Mouse (Mus musculus): ENCODE results near the gene Macrod2. TPM values are rescaled to one million over a fixed set of nuclear protein-coding genes. Genes with fewer than 3 reads are reported as not detected.

Macrod2 gene
- polyA plus RNA-seq, 1 experiment from 2014 or later = 34.8 TPM

DNA sequence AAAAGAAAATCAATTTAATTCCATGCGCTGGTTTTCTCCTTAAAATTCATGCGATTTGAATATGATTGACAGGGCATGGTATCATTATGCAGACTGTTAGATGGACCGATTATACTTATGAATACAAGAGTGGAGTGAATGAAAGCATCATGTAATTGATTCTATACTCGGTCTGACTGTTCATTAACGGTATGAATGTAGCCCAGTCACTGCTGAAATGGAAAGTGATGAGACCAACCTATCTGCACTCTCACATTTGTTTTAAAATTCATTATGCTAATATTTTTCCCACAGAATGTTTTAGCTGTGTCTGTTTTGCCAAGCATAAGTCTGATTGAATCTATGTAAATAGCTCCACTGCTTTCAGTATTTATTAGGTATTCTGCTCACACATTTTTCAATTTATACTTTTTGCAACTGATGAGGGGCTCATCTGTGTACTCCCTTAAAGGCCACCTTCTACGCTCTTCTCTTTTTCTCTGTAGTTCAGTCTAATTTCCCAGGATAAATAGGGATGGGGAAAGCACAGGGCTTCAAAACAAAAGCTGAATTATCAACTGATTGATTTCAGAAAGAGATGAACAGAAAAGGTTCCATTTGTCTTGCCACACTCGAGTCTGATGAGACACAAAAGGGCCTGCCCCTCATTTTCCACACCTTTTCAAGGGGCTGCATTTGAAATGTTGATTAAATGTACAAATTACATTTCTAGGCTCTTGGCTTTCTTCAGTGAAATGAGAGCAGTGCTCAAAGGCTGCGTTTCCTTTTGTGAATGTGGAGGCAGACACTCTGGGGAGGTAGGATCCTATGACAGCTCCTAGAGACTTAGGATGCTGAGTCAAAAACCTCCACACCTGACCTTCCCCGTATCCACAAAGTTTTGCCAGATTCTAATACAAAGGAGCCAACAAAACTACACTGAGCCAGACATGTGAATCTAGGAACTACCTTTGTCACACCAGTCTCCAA is 1113.1 kb downstream of the Macrod2 start:
- no peak overlapping the region for H3K27ac ChIP-seq
- H3K9ac ChIP-seq = no peak overlapping the region
- ATAC-seq (replicated peaks; ENCODE audit: low FRiP score) = no peak
- H3K4me3 ChIP-seq (replicated peaks) = no peak overlapping the region
- H3K4me1 ChIP-seq = no peaks in the 10 kb centered on the region
- WGBS = 84% methylated on average over 9 of the region's 9 CpGs
- H3K4me2 ChIP-seq = no peak overlapping the region
- no peaks in the 10 kb centered on the region for H3K36me3 ChIP-seq
- H3K27me3 ChIP-seq = no peaks in the 10 kb centered on the region
- no peaks in the 10 kb centered on the region for H3K9me3 ChIP-seq (replicated peaks)

DNA sequence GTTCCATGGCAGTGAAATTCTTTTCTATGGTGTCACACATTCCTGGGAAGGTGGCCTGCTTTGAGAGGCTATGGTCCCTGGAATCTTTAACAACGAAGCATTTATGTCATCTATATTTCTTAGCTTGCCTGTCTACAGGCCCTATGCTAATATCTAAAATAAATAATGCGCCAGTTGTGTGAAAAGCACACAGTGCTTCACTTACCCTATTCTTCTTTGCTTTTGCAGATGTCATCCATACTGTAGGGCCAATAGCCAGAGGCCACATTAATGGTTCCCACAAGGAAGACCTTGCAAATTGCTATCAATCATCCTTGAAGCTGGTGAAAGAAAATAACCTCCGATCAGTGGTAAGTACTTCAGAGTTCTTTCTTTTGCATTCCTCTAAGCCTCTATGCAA is 1119.9 kb downstream of the Macrod2 start:
- H3K4me3 ChIP-seq (replicated peaks) = no peak overlapping the region
- no peak overlapping the region for H3K27ac ChIP-seq
- H3K4me2 ChIP-seq = no peak overlapping the region
- H3K36me3 ChIP-seq = no peaks in the 10 kb centered on the region
- no peaks in the 10 kb centered on the region for H3K9me3 ChIP-seq (replicated peaks)
- no peak overlapping the region for H3K9ac ChIP-seq
- WGBS = 74% methylated on average over 3 of the region's 3 CpGs
- no peaks in the 10 kb centered on the region for H3K27me3 ChIP-seq
- H3K4me1 ChIP-seq = no peaks in the 10 kb centered on the region
- ATAC-seq (replicated peaks; ENCODE audit: low FRiP score) = no peak

DNA sequence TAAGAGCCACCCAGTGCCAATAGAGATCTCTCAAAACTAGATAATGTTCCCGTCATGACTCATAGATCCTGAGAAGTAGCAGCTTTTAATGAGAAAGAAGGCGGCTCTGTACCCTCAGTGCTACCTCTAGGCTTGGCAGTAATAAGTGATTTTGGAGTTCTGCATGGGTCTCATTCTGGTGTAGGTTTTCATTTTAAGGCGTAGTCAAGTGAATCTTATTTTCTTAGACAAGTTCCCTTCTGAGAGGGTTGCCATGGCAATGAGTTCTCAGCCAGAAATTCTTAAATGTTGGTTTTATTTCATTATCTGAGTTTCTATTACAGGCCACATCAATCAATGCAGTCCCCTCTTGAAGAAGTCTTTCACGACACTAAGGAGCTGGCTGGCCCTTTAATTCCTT is 1127.0 kb downstream of the Macrod2 start:
- Histone ChIP-seq H3K4me2 (no peak overlapping the region), H3K4me1 (no peaks in the 10 kb centered on the region), H3K9me3 (replicated peaks) (no peaks in the 10 kb centered on the region), H3K9ac (no peak overlapping the region), H3K4me3 (replicated peaks) (no peak overlapping the region), H3K27ac (no peak overlapping the region), H3K36me3 (no peaks in the 10 kb centered on the region), H3K27me3 (no peaks in the 10 kb centered on the region)
- 64% methylated on average over 4 of the region's 4 CpGs for WGBS
- peak; percentile 52; the same call in 1 of the 2 replicates for ATAC-seq (replicated peaks; ENCODE audit: low FRiP score)

DNA sequence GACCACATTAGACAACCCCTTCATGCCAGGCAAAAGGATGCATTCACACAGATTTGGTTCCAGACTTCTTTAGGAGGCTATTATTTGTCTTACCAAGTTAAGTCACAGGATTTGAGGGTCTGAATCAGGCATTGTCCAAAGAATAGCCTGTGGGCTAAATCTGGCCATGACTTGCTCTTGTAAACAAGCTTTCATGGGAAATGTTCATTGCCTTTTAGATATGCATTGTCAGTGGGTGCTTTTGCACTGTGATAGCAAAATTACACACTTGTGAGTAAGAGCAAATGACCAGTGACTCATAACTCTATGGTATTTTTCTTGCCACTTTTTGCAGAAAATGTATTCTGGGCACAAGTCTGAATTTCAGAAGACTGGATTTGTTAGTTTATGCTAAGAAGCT is 1150.8 kb downstream of the Macrod2 start:
- no peak overlapping the region for H3K9ac ChIP-seq
- no peaks in the 10 kb centered on the region for H3K36me3 ChIP-seq
- no peaks in the 10 kb centered on the region for H3K27me3 ChIP-seq
- no peak overlapping the region for H3K27ac ChIP-seq
- no peak overlapping the region for H3K4me2 ChIP-seq
- no peaks in the 10 kb centered on the region for H3K9me3 ChIP-seq (replicated peaks)
- ATAC-seq (replicated peaks; ENCODE audit: low FRiP score) = no peak
- no peaks in the 10 kb centered on the region for H3K4me1 ChIP-seq
- no peak overlapping the region for H3K4me3 ChIP-seq (replicated peaks)

DNA sequence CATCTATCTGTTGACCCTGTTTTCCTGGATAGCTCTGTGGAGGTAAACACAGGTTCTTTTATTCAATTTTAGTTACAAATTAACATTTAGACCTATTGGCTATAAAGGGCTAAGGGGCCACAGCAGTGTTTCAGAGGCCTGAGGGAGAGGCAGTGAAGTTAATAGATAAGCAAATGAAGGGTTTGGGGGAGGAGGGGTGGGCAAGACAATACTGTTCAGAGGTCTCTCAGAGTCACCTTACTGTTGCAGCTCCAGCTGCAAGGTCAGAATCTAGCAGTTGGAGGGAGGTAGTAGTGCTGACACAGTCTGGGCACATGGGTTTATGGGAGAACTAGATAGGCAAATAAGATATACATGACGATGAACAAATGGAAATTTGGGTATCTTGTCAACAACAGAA is 1156.6 kb downstream of the Macrod2 start:
- no peaks in the 10 kb centered on the region for H3K4me1 ChIP-seq
- no peaks in the 10 kb centered on the region for H3K36me3 ChIP-seq
- H3K9me3 ChIP-seq (replicated peaks) = no peaks in the 10 kb centered on the region
- peak; percentile 73; the same call in 1 of the 2 replicates for ATAC-seq (replicated peaks; ENCODE audit: low FRiP score)
- H3K4me2 ChIP-seq = no peak overlapping the region
- no peak overlapping the region for H3K4me3 ChIP-seq (replicated peaks)
- WGBS = 85% methylated on average over 1 of the region's 1 CpGs
- H3K9ac ChIP-seq = no peak overlapping the region
- H3K27ac ChIP-seq = no peak overlapping the region
- no peaks in the 10 kb centered on the region for H3K27me3 ChIP-seq

DNA sequence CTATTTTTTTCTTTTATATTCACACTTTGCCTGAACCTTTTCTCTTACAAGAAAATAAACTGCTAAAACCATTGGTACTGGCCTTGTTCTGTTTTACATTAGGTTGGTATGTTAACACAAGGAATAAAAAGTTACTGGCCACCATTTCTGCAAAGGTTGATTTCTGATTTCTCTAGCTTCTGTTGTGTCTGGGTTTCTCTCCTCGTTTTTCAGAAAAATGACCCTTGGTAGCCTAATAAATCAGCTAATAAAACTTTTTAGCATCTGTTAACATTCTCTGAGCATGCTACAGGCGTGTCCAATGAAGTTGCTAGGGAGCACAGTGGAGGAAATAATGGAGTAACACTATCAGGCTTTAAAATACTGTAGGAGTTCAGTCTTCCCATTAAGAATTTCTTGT is 1161.6 kb downstream of the Macrod2 start:
- H3K36me3 ChIP-seq = no peaks in the 10 kb centered on the region
- no peak overlapping the region for H3K9ac ChIP-seq
- no peaks in the 10 kb centered on the region for H3K27me3 ChIP-seq
- ATAC-seq (replicated peaks; ENCODE audit: low FRiP score) = no peak
- H3K27ac ChIP-seq = no peak overlapping the region
- H3K4me1 ChIP-seq = no peaks in the 10 kb centered on the region
- WGBS = 37% methylated on average over 2 of the region's 2 CpGs
- no peak overlapping the region for H3K4me2 ChIP-seq
- no peaks in the 10 kb centered on the region for H3K9me3 ChIP-seq (replicated peaks)
- no peak overlapping the region for H3K4me3 ChIP-seq (replicated peaks)

DNA sequence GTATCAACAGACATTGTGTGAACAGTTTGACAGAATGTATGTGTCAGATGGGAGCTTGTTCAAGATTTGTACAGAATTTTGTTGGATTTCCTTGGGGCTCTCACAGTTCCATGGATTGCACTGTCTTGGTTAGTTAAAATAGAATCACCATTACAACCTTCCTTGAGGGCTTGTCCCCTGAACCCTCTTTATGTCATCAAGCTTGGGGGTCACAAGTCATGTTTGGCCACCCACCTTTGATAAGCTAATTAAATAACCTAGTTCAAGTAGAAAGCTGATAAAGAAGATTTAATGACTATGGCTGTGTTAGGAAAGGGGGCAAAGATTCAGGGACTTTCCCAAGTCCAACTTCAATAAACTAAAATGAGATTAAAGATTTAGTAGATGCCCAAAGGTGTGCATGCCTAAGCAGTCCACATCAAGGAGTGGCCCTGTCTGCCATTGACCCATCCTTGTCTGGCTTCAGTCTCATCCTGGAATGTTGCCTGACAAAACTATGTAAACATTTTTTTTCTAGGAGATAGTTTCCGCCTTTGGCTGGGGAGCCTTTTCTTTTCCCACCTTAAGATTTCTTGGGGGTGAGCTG is 1163.2 kb downstream of the Macrod2 start:
- Histone ChIP-seq H3K4me3 (replicated peaks) (no peak overlapping the region), H3K9ac (no peak overlapping the region), H3K9me3 (replicated peaks) (no peaks in the 10 kb centered on the region), H3K4me1 (no peaks in the 10 kb centered on the region), H3K4me2 (no peak overlapping the region), H3K27ac (no peak overlapping the region), H3K36me3 (no peaks in the 10 kb centered on the region), H3K27me3 (no peaks in the 10 kb centered on the region)
- no peak for ATAC-seq (replicated peaks; ENCODE audit: low FRiP score)
- 82% methylated on average over 1 of the region's 1 CpGs for WGBS

DNA sequence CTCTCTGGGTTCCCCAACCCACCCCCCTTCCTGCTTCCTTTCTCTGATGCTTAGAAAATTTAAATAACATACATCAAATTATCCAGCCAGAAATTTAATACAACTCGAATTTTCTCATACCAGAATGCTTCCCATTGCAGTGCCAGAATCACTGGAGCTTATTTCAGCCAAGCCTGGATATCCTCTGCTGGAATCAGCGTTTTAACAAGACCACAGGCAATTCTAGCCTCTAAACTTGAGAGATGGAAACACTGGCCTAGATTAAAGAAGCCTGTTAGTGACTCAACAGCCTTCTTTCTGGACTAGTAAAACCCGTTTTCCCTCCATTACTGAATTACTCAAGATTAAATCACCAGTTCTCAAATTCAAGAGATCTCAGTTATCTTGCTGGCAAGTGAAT is 1170.9 kb downstream of the Macrod2 start:
- H3K9ac ChIP-seq = no peak overlapping the region
- H3K27me3 ChIP-seq = no peaks in the 10 kb centered on the region
- H3K4me3 ChIP-seq (replicated peaks) = no peak overlapping the region
- H3K27ac ChIP-seq = no peak overlapping the region
- H3K4me2 ChIP-seq = no peak overlapping the region
- ATAC-seq (replicated peaks; ENCODE audit: low FRiP score) = no peak
- 60% methylated on average over 3 of the region's 3 CpGs for WGBS
- H3K36me3 ChIP-seq = no peaks in the 10 kb centered on the region
- H3K4me1 ChIP-seq = no peaks in the 10 kb centered on the region
- H3K9me3 ChIP-seq (replicated peaks) = no peaks in the 10 kb centered on the region

DNA sequence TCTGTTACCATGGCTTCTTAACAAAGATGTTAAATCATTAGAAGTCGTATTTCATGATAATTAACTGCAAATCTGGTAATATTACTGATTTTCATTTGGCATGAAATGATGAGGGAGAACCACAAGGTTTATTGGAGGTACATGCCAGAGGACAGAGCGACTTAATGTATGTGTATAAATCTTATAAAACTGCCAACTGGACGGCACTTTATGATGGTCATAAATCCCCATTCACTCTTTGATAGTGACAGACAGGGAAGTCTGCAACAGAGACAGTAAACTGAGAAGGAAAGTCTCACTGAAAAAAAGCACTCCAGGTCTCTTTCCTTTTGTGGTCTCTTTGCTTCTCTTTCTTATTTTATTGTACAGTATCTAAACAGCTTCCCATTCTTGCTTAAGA is 1176.3 kb downstream of the Macrod2 start:
- Histone ChIP-seq H3K4me3 (replicated peaks) (no peak overlapping the region), H3K27ac (no peak overlapping the region), H3K9me3 (replicated peaks) (no peaks in the 10 kb centered on the region), H3K27me3 (no peaks in the 10 kb centered on the region), H3K4me2 (no peak overlapping the region), H3K4me1 (no peaks in the 10 kb centered on the region), H3K9ac (no peak overlapping the region), H3K36me3 (no peaks in the 10 kb centered on the region)
- WGBS = 11% methylated on average over 3 of the region's 3 CpGs
- ATAC-seq (replicated peaks; ENCODE audit: low FRiP score) = peak; percentile 82; the same call in 1 of the 2 replicates

DNA sequence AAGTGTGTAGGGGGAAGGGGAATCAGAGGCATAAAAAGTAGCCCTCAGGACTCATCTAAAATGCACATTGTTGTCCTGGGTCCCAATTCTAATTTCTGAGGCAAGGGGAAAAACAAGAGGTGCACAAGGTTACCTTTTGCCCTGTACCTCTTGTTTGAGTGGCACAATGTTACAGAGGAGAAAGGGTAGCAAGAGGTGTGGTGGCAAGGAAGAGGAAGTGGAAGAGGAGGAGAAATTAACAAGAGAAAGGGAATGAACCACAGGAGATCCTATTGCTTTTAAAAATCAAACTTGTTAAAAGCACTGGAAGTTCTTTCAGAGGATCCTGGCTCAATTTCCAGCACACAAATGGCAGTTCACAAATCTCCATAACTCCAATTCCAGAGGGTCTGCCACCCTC is 1183.1 kb downstream of the Macrod2 start:
- H3K36me3 ChIP-seq = no peaks in the 10 kb centered on the region
- H3K4me1 ChIP-seq = peaks cover 5% of the 10 kb centered on the region
- H3K9me3 ChIP-seq (replicated peaks) = no peaks in the 10 kb centered on the region
- no peak overlapping the region for H3K4me3 ChIP-seq (replicated peaks)
- no peak overlapping the region for H3K27ac ChIP-seq
- H3K27me3 ChIP-seq = no peaks in the 10 kb centered on the region
- no peak overlapping the region for H3K9ac ChIP-seq
- H3K4me2 ChIP-seq = no peak overlapping the region
- no peak for ATAC-seq (replicated peaks; ENCODE audit: low FRiP score)

DNA sequence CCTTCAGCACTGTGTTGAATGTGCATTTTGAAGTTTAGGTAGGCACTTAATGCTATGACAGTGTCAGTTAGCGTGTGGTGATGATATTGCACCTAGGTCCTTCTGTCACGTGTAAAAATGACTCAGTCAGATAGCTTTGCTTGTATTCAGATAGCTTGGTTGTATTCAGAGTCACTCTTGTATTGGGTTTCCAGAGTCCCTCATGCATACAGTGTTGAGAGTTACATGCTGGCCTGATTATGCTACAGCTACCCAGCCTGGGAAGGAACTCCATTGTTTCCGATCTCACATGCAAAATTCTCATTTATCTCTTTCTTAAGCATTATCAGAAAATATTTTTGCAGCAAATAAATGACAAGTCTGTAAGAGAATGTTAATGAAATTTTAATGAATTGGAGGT is 1187.3 kb downstream of the Macrod2 start:
- 68% methylated on average over 3 of the region's 3 CpGs for WGBS
- peak; percentile 75; the same call in 1 of the 2 replicates for ATAC-seq (replicated peaks; ENCODE audit: low FRiP score)
- H3K4me2 ChIP-seq = no peak overlapping the region
- no peak overlapping the region for H3K9ac ChIP-seq
- no peaks in the 10 kb centered on the region for H3K9me3 ChIP-seq (replicated peaks)
- H3K4me1 ChIP-seq = peaks cover 6% of the 10 kb centered on the region
- H3K27ac ChIP-seq = no peak overlapping the region
- no peak overlapping the region for H3K4me3 ChIP-seq (replicated peaks)
- H3K27me3 ChIP-seq = no peaks in the 10 kb centered on the region
- no peaks in the 10 kb centered on the region for H3K36me3 ChIP-seq

DNA sequence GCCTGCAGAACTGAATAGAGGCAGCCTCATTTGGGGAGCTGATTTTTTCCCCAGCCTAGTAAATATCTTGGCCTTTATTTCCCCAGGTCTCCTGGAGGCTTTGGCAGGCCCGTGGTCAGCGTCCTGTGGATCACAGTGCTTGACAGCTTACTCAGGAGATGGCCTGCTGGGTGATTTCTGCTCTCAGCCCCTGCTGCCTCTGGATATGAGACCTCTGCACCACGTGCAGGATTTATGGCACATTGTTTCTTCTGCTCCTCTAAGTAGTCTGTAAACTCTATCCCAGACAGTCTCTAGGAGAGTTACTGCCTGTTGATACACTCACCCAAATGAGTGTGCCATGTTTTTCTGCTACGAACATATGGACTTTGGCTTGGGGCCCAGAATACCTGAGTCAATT is 1187.8 kb downstream of the Macrod2 start:
- Histone ChIP-seq H3K36me3 (no peaks in the 10 kb centered on the region), H3K4me1 (peaks cover 6% of the 10 kb centered on the region), H3K27ac (no peak overlapping the region), H3K27me3 (no peaks in the 10 kb centered on the region), H3K4me2 (no peak overlapping the region), H3K9me3 (replicated peaks) (no peaks in the 10 kb centered on the region), H3K4me3 (replicated peaks) (no peak overlapping the region), H3K9ac (no peak overlapping the region)
- ATAC-seq (replicated peaks; ENCODE audit: low FRiP score) = 0 out of 2 replicates have a peak, but pooled peaks have one; percentile 66
- 14% methylated on average over 4 of the region's 4 CpGs for WGBS

Data from kidney, embryonic 15.5 days (tissue).